Mouse (Mus musculus) embryonic facial prominence, embryonic 14.5 days (tissue): Measurements from ENCODE around the gene M6pr. TPM values are rescaled to one million over a fixed set of nuclear protein-coding genes. Genes with fewer than 3 reads are reported as not detected.

Experiments used
- ATAC-seq: fragments of 200-750 bp; cut with Nextera tagmentation; 2 replicates; pipeline ENCODE4 v1.8.0; 2017; ENCODE audit warnings: low read depth, moderate number of reproducible peaks, moderate TSS enrichment
- DNase-seq: peaks from one replicate; pipeline ENCODE4 v3.0.0-alpha.2; 2015; ENCODE audit warnings: low spot score
- H3K27ac ChIP-seq: fragments of 300-500 bp; sonication (generic); replicated peaks from 2 replicates; pipeline ENCODE4 v1.5.1; 2014; ENCODE audit warnings: low read depth, mild to moderate bottlenecking, low read length, moderate library complexity
- H3K27me3 ChIP-seq: fragments of 300-500 bp; sonication (generic); replicated peaks from 2 replicates; pipeline ENCODE4 v1.6.1; 2014; ENCODE audit warnings: low read length; ENCODE audit not compliant: control insufficient read depth, insufficient read depth
- H3K36me3 ChIP-seq: fragments of 300-500 bp; sonication (generic); 2 replicates; pipeline ENCODE4 v1.6.1; 2014; ENCODE audit warnings: low read length, mixed read lengths; ENCODE audit not compliant: control insufficient read depth, insufficient read depth
- H3K4me1 ChIP-seq: fragments of 300-500 bp; sonication (generic); 2 replicates; pipeline ENCODE4 v1.6.1; 2014; ENCODE audit warnings: antibody characterized with exemption, low read length; ENCODE audit not compliant: control insufficient read depth, insufficient read depth
- H3K4me2 ChIP-seq: fragments of 300-500 bp; sonication (generic); 2 replicates; pipeline ENCODE4 v1.6.1; 2014; ENCODE audit warnings: low read depth, mild to moderate bottlenecking, low read length, moderate library complexity, mixed read lengths
- H3K4me3 ChIP-seq: fragments of 300-500 bp; sonication (generic); 2 replicates; pipeline ENCODE4 v1.5.1; 2014; ENCODE audit warnings: low read depth, mild to moderate bottlenecking, low read length
- H3K9ac ChIP-seq: fragments of 300-500 bp; sonication (generic); 2 replicates; pipeline ENCODE4 v1.6.1; 2014; ENCODE audit warnings: low read depth, mild to moderate bottlenecking, low read length, moderate library complexity, mixed read lengths
- H3K9me3 ChIP-seq: fragments of 300-500 bp; sonication (generic); 2 replicates; pipeline ENCODE4 v1.6.1; 2016; ENCODE audit warnings: low read length; ENCODE audit not compliant: control insufficient read depth
- WGBS: fragments of 180-500 bp; shearing (Covaris S2); extraction: QIAGEN DNeasy Blood & Tissue Kit; methylation state at CpG from one replicate; pipeline ENCODE4 v1.1.7; 2014; 5-methylcytosine and 5-hydroxymethylcytosine counted together
- polyA plus RNA-seq: library from polyadenylated mRNA; unstranded; fragments of >200 nt; fragmentation: Nextera tagmentation; extraction: Ambion mirVana; gene quantifications from 2 replicates; pipeline ENCODE4 v1.2.1, GENCODE M21; 2014

The M6pr gene
- polyA plus RNA-seq, 1 experiment from 2014 or later = 86.8 TPM

- ATAC-seq (no peak), DNase-seq (no peak)
- no peak overlapping the region for H3K4me3 ChIP-seq
- no peaks in the 10 kb centered on the region for H3K36me3 ChIP-seq
- H3K4me1 ChIP-seq = no peaks in the 10 kb centered on the region
- 87% methylated on average over 9 of the region's 9 CpGs for WGBS
- no peaks in the 10 kb centered on the region for H3K9me3 ChIP-seq
- H3K27me3 ChIP-seq = no peaks in the 10 kb centered on the region
- no peak overlapping the region for H3K9ac ChIP-seq
- no peak overlapping the region for H3K27ac ChIP-seq
- no peak overlapping the region for H3K4me2 ChIP-seq
Observed at GRCm38 (mm10) chr6:122293796-122294195, 14.7 kb upstream of the M6pr start.

GRCm38 (mm10) chr6:122294290-122294689 lies 14.2 kb upstream of the M6pr start:
- Histone ChIP-seq H3K9me3 (no peaks in the 10 kb centered on the region), H3K4me3 (no peak overlapping the region), H3K9ac (no peak overlapping the region), H3K4me2 (no peak overlapping the region), H3K27ac (no peak overlapping the region), H3K36me3 (no peaks in the 10 kb centered on the region), H3K27me3 (no peaks in the 10 kb centered on the region), H3K4me1 (no peaks in the 10 kb centered on the region)
- WGBS = 74% methylated on average over 3 of the region's 3 CpGs
- no peak for ATAC-seq
- DNase-seq = no peak

GRCm38 (mm10) chr6:122295242-122295641 lies 13.3 kb upstream of the M6pr start:
- no peak overlapping the region for H3K4me3 ChIP-seq
- no peaks in the 10 kb centered on the region for H3K4me1 ChIP-seq
- no peaks in the 10 kb centered on the region for H3K27me3 ChIP-seq
- H3K9ac ChIP-seq = no peak overlapping the region
- H3K9me3 ChIP-seq = no peaks in the 10 kb centered on the region
- no peak for ATAC-seq
- H3K27ac ChIP-seq = no peak overlapping the region
- no peak for DNase-seq
- no peak overlapping the region for H3K4me2 ChIP-seq
- WGBS = 61% methylated on average over 9 of the region's 9 CpGs
- no peaks in the 10 kb centered on the region for H3K36me3 ChIP-seq

- no peaks in the 10 kb centered on the region for H3K9me3 ChIP-seq
- H3K9ac ChIP-seq = peak overlapping the region; percentile 72
- H3K27ac ChIP-seq = peak overlapping the region; percentile 63
Observed at GRCm38 (mm10) chr6:122296918-122297278, 11.6 kb upstream of the M6pr start.

GRCm38 (mm10) chr6:122297279-122298222 lies 11.0 kb upstream of the M6pr start:
- DNase-seq (peak; percentile 68), ATAC-seq (peak; percentile 75)
- 5% methylated on average over 24 of the region's 25 CpGs for WGBS
- Histone ChIP-seq H3K4me3 (peak overlapping the region; percentile 48), H3K9me3 (no peaks in the 10 kb centered on the region), H3K27me3 (no peaks in the 10 kb centered on the region), H3K4me2 (peak overlapping the region; percentile 73), H3K36me3 (no peaks in the 10 kb centered on the region), H3K9ac (peak overlapping the region; percentile 72), H3K27ac (peak overlapping the region; percentile 63), H3K4me1 (no peaks in the 10 kb centered on the region)

More at GRCm38 (mm10) chr6:122296918-122297278, 11.6 kb upstream of the M6pr start:
- H3K4me3 ChIP-seq = peak overlapping the region; percentile 48
- no peak for DNase-seq
- H3K4me2 ChIP-seq = peak overlapping the region; percentile 73
- no peaks in the 10 kb centered on the region for H3K27me3 ChIP-seq
- ATAC-seq = peak; percentile 15; the same call in 1 of the 2 replicates
- H3K36me3 ChIP-seq = no peaks in the 10 kb centered on the region
- 26% methylated on average over 3 of the region's 3 CpGs for WGBS
- no peaks in the 10 kb centered on the region for H3K4me1 ChIP-seq

GRCm38 (mm10) chr6:122298223-122298609 lies 10.3 kb upstream of the M6pr start:
- Histone ChIP-seq H3K36me3 (no peaks in the 10 kb centered on the region), H3K9me3 (no peaks in the 10 kb centered on the region), H3K27me3 (no peaks in the 10 kb centered on the region), H3K4me3 (no peak overlapping the region), H3K4me2 (no peak overlapping the region), H3K4me1 (no peaks in the 10 kb centered on the region), H3K27ac (no peak overlapping the region), H3K9ac (no peak overlapping the region)
- DNase-seq (no peak), ATAC-seq (no peak)
- 41% methylated on average over 4 of the region's 4 CpGs for WGBS

- no peaks in the 10 kb centered on the region for H3K4me1 ChIP-seq
- H3K27ac ChIP-seq = no peak overlapping the region
- no peaks in the 10 kb centered on the region for H3K9me3 ChIP-seq
- no peaks in the 10 kb centered on the region for H3K27me3 ChIP-seq
- WGBS = 53% methylated on average over 3 of the region's 3 CpGs
- no peak overlapping the region for H3K9ac ChIP-seq
- no peak for DNase-seq
- no peaks in the 10 kb centered on the region for H3K36me3 ChIP-seq
- no peak overlapping the region for H3K4me3 ChIP-seq
- ATAC-seq = no peak
- no peak overlapping the region for H3K4me2 ChIP-seq
Observed at GRCm38 (mm10) chr6:122299621-122300133, 8.8 kb upstream of the M6pr start.

GRCm38 (mm10) chr6:122302121-122302520 lies 6.4 kb upstream of the M6pr start:
- H3K27ac ChIP-seq = no peak overlapping the region
- H3K4me1 ChIP-seq = no peaks in the 10 kb centered on the region
- 72% methylated on average over 1 of the region's 1 CpGs for WGBS
- DNase-seq (no peak), ATAC-seq (no peak)
- no peaks in the 10 kb centered on the region for H3K36me3 ChIP-seq
- H3K4me2 ChIP-seq = no peak overlapping the region
- H3K9ac ChIP-seq = no peak overlapping the region
- H3K4me3 ChIP-seq = no peak overlapping the region
- H3K9me3 ChIP-seq = no peaks in the 10 kb centered on the region
- H3K27me3 ChIP-seq = no peaks in the 10 kb centered on the region
